Mouse (Mus musculus) liver, adult 10 weeks (tissue): ENCODE measurements around the gene Olfr220. TPM values are rescaled to one million over a fixed set of nuclear protein-coding genes. Genes with fewer than 3 reads are reported as not detected.

Experiments used
- polyA plus RNA-seq: library from polyadenylated mRNA; stranded (reverse); fragments of 350-450 nt; fragmentation: Illumina TruSeq; extraction: RNeasy Lipid Tissue Mini Kit (QIAGEN cat#74804); gene quantifications from one replicate; pipeline ENCODE4 v1.2.3, GENCODE M21; 2014; ENCODE audit warnings: low read depth, low replicate concordance

The Olfr220 gene
- polyA plus RNA-seq: not detected

GRCm38 (mm10) chr1:174441782-174442181 is at the start of gene Olfr220:
Gene Olfr220, plus strand, starts transcription at chr1:174442082.

GRCm38 (mm10) chr1:174423764-174424163 is 18.1 kb upstream of the Olfr220 start, which contains the start of gene Olfr414:
Gene Olfr414, plus strand, starts transcription at chr1:174424064.

Other genes with a start within 250 kb of the Olfr220 start
- gene Olfr419, start 190.0 kb upstream of the Olfr220 start, polyA plus RNA-seq: not detected
- gene Mptx1, start 111.6 kb upstream of the Olfr220 start, polyA plus RNA-seq: not detected
- gene Olfr417, start 77.0 kb upstream of the Olfr220 start, polyA plus RNA-seq: not detected
- gene Olfr248, start 51.0 kb upstream of the Olfr220 start, polyA plus RNA-seq: not detected
- not detected for gene Olfr414, start 18.0 kb upstream of the Olfr220 start, polyA plus RNA-seq
- 0.29 TPM for gene Fmn2, start 59.7 kb downstream of the Olfr220 start, polyA plus RNA-seq